Mouse (Mus musculus) kidney, postnatal 36 days (tissue): ENCODE measurements at regions not wholly inside any gene's neighbourhood (a gene's known extent, or its start where the extent isn't known, plus 50 kb on each side); places are given as distances from the start of the nearest gene placed in this dataset.
A peak's percentile ranks its signal among the peaks of the same experiment; 100 is the strongest.

ENCODE experiments used
- DNase-seq, 2 experiments: peaks; one replicate each; pipeline ENCODE4 v3.0.0; 2021 to 2022; ENCODE audit warnings: mixed read lengths in 2 of 2

DNA sequence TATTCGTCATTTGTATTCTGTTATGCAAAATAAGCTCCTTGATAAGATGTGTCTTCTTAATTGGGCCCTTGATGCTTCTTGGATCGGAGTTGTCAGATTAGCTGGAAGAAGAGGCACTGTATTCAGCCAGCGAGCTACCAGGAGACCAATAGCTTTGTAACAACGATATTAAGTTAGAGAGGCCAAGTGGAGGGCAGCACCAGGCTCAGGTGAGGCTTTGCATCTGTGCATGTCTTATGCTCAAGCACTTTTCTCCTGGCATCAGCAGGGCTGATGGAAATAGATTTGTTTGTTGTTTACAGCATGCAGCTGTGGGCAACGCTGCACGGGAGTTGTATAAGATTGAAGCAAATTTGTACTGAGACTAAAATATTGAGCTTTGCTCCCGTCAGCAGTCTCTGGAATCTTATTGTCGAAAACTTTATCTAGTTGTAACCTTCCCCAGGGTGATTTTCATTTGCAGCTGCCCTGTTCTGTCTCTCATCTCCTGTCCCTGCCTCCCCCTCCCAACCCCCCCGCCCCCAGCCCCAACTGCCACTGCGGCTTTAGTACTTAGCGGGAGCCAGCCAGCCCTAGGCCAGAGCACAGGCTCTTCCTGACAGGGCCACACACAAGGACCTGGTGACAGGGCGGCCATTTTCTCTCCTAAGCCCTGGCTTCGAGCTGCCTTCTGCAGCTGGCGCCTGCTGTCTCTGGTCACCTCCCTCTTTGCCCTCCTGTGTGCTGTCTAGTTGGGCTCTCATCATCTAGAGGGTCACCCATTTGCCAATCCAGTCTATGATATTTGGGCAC is 247.3 kb downstream of the Tshz3 start:
- no peak for DNase-seq

DNA sequence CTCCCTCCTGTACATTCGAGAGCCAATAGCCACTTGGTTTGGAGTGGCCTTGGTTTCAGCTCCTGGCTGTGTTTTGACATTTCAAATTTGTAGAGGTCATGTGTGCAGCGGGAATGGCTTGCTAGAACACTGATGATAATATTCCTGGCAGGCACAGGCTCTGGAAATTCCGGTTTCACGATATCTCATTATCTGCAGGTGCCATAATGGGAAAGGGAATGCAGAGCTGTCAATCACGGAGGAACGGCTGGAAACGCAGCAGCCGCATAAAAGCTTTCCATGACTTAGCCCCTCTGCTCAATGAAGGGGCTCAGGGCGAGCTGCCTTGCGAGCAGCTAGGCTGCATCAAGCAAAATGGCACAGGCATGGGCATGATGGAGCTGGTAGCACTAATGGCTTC is 251.6 kb downstream of the Tshz3 start:
- no peak for DNase-seq

DNA sequence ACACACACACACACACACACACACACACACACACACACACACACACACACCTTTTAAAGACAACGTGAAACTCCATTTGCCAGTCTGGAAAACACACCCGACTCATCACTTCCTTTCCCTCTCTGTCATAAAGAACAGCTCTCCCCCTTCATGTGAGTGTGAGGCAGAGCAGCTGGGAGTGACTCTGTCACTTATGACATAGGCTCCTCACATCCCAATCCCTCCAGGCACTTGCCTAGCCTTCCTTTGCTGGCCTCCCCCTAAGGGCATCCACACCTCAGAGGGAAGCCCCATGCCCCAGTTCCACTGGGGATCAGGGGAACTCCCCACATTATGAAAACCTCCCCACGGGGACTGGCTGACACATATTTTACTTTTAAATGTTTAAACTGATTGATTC is 257.5 kb downstream of the Tshz3 start:
- DNase-seq: no peak

DNA sequence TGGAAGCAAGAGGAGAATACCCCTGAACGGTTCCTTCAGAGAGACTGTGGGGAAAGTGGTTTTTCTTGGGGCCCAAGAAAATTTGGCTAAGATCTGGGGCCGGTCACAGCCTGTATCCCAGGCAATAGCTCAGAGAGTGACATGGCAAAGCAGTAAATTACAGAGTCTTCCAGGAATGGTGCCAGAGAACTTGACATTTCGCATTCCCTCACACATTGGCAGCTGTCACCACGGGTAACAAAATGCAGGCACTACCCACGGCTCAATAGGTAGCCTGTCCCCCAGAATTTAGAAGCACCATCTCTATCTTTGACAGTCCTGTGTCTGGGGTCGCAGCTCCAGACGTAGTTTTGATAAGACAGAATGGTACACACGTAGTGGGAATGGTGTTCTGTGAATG is 260.3 kb downstream of the Tshz3 start:
- no peak for DNase-seq

DNA sequence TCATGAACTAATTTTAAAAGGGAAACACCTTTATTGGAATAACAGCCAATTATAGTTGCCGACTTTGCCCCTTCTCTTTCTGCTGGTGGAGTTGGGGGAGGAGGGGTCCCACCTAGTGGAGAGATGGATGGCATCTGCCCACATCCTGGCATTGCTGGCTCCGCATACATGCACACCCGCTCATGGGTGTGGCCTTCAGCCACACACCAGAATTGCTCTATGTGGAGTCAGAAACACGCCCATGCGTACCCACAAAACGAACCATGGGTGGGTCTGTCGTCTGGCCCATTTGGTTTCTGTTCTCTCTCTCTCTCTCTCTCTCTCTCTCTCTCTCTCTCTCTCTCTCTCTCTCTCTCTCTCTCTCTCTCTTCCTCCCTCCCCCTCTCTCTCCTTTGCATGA is 273.9 kb downstream of the Tshz3 start:
- DNase-seq: no peak

DNA sequence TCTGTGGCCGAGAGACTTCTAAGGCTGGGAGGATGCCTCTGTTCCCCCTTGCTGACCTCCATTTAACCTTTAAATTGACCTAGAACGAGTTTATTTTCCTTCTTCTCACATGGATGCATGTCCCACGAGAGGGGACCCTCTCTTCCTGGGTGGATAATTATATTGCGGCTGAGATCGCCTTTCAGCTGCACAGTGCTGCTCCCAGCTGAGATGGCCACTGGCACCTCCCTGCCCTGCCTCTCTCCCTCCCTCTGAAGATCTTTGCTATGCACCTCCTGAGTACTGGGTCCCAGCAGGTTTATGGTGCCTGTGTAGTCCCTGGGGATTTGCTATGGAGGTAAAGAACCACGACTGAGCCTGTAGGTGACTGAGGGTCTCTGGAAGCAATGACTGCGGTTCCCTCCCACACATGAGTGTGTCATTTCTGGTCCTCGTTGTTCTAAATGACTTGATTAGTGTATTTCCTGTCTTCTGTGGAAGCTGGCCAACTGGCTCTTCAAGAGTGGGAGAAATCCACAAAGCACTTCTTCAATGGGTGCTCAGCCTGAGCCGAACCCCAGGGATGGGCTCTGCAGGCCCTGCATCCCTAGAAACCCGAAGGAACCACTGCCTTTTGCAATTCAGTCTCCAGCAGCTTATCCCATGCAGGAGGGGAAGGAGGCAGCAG is 275.9 kb downstream of the Tshz3 start:
- peak in 1 of 2 experiments; percentile 12 for DNase-seq

DNA sequence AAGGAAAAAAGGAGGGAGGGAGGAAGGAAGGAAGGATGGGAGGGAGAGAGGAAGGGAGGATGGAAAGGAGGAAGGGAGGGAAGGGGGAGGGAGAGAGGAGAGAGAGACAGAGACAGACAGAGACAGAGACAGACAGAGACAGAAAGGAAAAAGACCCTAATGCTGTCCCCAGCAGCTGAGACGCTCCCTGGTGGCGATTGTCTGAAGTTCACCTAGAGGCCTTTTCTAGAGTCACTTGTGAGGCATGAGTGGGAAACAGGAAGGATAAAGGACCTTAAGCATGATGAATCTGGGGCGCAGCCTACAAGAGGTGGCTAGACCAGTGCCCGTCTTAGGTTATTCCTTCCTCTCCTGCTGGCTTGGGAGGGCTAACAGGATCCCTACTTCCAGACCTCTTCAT is 276.7 kb downstream of the Tshz3 start:
- peak in 1 of 2 experiments; percentile 37 for DNase-seq

DNA sequence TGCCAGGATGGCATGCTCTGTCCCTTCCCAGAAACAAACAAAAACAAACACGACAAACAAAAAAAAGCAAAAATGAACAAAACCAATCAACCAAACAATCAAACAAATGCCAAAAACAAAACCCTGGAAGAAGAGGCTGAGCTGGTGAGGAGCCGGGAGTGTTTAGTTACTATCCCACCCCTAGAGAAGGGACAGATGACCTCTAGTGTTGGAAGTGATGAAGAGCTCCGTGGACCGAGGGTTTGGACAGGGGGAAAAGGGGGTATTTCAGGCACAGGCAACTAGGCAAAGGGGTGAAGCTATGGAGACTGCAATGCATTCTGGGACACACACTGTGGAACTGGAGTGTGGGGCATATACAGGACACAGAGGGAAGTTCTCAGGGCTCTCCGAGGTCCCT is 277.6 kb downstream of the Tshz3 start:
- DNase-seq: peak in 1 of 2 experiments; percentile 3

DNA sequence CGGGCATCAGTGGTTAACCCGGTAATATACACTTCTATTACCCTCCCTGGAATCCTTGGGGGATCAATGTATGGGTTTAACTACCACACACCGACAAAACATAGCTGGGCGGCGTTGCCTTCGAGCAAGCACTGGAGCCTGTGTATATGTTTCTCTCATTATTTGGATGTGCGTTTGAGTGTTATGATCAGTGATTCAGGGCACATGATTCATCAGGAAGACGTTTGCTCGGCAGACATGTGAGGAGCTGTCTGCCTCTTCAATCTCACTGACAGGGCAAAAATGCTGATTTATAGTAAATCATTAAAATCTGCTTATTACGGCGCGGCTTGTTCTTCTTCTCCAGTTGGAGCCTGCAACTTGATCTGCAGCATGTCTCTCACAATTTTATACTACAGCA is 279.9 kb downstream of the Tshz3 start:
- no peak for DNase-seq

GRCm38 (mm10) chr7:36989380-36989779 is 291.5 kb downstream of the Tshz3 start:
- no peak for DNase-seq

GRCm38 (mm10) chr7:37004601-37005000 is 306.7 kb downstream of the Tshz3 start:
- peak in 1 of 2 experiments; percentile 4 for DNase-seq

DNA sequence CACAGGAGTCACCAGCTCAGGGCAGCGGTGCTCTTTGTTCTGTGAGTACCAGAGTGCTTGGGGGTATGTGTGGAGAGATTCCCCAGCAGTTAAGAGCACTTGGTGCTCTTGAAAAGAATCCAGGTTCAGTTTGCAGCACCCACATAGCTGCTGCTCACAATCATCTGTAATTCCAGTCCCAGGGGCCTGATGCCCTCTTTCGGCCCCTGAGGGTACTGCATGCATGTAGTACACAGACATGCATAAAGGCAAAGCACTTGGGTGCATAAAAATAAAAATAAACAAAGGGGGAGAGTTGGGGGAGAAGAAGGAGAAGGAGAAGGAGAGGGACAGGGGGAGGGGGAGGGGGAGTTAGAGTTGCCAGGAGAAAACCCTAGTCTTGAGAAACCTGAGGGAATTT is 307.8 kb downstream of the Tshz3 start:
- DNase-seq: peak in 1 of 2 experiments; percentile 17

- peak in 1 of 2 experiments; percentile 25 for DNase-seq
Observed at GRCm38 (mm10) chr7:37006921-37007320, 309.0 kb downstream of the Tshz3 start.

DNA sequence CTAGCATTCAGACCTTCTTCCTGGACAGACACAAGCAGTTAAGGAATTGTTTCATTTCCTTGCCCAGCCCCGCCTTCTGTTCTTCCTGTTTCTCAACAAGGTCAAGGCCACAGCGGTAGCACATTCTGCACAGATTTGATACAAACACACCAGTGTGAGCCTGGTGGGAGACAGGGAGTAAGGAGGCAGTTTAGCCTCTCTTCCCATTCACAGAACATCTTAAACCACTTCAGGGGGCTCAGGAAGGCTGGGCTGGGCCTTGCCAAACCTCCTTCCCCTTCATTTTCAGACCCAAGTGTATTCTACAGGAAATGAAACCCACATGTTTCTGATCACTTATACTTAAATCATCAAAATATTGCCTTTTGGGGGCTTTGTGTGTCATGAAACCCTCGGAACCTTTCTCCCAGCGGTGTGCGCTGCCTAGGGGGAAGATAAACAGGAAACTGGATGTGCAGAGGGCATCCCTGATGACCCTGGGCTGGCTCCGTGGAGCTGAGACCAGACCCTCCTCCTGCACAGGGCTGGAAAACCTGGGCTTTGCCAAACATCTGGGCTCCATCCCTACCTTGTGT is 313.3 kb downstream of the Tshz3 start:
- peak; percentile 60 to 64 for DNase-seq

DNA sequence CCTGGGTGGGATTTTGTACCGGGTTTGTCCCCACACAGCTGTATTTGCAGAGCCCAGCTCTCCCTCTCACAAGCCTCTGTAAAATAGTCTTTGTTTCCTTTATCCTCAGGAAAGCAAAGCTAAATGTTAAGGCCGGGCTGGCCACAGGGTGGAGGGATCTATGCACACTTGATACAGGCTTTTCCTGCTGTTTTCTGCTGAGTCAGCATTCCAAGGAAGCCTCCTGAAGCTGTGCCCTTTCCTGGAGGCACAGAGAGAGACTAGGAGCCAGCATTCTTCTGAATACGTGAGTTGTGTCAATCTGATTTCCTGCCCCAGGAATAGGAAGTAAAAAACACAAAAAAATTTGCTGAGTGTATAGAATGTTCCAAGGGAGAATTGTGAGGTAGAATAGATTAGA is 322.2 kb downstream of the Tshz3 start:
- DNase-seq: no peak

DNA sequence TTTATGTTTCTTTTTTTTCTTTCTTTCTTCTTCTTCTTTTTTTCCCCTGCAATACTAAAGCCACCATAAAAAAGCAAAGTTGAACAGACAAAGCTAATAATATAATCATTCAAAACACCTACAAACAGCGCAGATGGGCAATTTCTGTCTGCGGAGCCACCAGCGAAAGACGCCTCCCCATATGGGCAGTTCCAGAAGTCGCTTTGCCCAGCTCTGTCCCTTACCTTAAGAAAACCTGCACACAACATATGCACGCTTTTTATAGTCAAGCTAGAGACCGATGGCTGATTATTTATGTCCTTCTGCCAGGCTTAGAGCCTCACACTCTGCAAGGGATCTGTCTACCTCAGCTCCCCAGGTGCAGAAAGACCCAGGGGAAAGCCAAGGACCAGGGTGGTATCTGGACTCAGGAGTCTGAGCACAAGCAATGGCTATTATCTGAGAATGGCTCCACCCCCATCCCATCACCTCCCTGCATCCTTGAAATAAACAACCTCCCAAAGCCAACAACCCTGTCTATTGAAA is 326.6 kb downstream of the Tshz3 start:
- no peak for DNase-seq

DNA sequence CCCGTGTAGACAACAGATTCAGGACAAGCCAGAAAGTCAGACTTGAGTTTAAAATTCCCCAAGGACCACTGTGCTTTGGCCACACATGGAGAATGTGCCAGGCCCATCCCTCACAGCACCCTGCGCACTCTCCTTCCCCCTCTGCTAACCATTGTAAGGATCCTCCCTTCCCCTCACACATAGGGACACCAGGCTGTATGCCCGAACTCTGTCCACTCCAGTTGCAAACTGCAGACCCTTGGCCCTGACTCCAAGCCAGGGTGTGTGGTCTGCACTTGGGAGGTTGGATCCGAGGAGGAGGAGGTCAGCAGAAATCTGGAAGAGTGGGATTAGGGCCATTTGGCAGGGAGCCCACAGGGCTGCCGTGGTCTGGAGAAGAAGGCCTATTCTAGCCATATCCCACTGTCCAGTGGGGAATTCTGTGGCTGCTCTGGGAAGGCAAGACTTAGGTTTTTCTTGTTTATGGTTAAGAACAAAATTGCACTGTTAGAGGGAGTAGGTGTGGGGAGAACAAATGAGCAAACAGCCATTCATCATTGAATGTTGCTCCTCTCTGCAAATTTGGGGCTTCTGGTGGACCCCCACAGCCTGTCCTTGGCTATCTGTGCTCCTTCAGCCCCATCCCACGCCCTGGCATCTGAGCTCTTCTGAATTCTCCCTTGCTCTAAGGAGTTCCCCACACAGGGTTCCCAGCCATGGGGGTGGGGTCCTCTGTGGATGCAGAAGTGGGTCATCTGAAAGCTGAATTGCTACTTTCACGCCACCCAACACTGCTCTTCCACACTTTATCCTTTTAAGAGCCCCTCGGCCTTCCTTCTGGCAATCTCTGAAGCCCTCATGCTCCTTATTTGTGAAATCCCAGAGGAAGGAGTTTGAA is 366.9 kb downstream of the Tshz3 start:
- DNase-seq: no peak

DNA sequence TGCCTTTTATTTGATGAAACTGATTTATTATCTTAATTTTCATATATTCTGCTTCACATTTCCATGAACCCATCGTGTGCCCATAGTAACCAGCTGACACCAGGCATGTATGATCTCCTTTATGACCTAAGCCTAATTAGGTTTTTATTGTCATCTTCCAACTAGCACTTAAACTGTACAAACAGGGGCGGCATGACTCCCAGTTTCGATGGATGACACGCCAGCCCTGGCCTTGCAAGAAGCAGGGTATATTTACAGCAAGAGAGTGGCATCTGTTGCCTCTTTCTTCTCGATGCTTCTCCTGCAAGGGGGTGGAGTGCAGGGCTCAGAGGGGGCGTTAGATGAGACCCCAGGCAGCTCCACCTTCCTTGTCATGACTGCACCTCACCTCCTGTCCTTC is 379.8 kb downstream of the Tshz3 start:
- DNase-seq: no peak

DNA sequence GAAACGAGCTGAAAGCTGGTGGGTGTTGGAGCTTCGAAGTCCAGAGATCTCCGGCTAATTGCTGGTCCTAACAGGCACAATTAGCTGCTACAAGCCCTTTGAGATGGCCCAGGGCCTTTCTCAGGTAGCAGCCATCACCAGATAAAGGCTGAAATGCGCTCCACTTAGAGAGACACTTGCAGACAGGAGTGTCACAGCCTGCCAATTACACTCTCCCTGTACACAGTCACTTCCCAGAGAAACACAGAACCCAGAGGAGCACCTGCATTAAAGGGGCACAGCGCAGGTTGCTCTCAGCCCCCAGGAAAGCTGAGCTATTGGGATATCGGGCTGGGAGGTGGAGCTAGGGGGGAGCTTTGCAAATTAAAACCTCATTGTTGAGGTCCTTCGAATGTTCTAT is 380.2 kb downstream of the Tshz3 start:
- no peak for DNase-seq

GRCm38 (mm10) chr7:37089726-37090125 is 391.8 kb downstream of the Tshz3 start:
- no peak for DNase-seq

- DNase-seq: no peak
Observed at GRCm38 (mm10) chr7:37092572-37092971, 394.7 kb downstream of the Tshz3 start.

- no peak for DNase-seq
Observed at GRCm38 (mm10) chr7:37093721-37094120, 395.8 kb downstream of the Tshz3 start.

GRCm38 (mm10) chr7:37095839-37096238 is 397.9 kb downstream of the Tshz3 start:
- DNase-seq: no peak
